In the genomic region with DNA sequence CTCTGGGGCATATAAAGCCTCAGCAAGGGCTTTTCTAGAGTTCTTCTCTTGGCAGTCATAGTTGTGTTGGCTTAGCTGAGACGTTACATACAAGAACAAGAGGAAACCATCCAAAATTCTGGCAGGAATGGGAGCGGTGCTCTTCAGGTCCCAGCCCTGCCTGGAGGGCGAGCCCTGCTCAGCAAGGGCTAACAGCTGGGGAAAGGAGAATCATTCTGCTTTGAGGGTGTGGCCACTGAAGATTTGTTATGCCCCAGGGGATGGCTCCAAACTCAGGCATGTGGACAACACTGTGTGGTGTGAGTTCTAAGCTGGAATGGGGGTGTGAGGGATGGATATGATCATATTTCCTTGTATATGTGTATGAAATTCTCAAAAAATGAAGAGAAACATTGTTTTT, we compare ENCODE assay signal across 25 mouse cellular contexts.
DNase-seq lines count a peak whose midpoint lies in the region; ATAC-seq lines count a peak whose summit lies in the region.
"Had no signal": no experiment of that assay in that cellular context is flagged by ENCODE, and none has a peak within 500 bp of the region (broad histone marks: within the 10 kb centered on the region; RNA-seq: fewer than 3 reads in every experiment).

No protein-coding gene starts in this region.

- H3K9ac ChIP-seq in embryonic facial prominence, embryonic 14.5 days (ENCODE audit: low read depth, low read length), result no peak overlapping the region
- no peak overlapping the region for H3K9ac ChIP-seq in forebrain, embryonic 14.5 days (ENCODE audit: low read length)
- H3K9ac ChIP-seq: embryonic facial prominence, embryonic 13.5 days; forebrain, embryonic 13.5 days had no signal

- 66% methylated on average over 3 of the region's 3 CpGs for WGBS in embryonic facial prominence, embryonic 14.5 days
- WGBS in embryonic facial prominence, embryonic 10.5 days, result 64% methylated on average over 3 of the region's 3 CpGs
- WGBS in hindbrain, embryonic 10.5 days, result 77% methylated on average over 3 of the region's 3 CpGs
- WGBS in forebrain, embryonic 14.5 days, result 79% methylated on average over 3 of the region's 3 CpGs

- H3K36me3 ChIP-seq in embryonic facial prominence, embryonic 14.5 days (ENCODE audit: control insufficient read depth, insufficient read depth, low read length), result no peaks in the 10 kb centered on the region
- H3K36me3 ChIP-seq in embryonic facial prominence, embryonic 10.5 days (replicated peaks), result no peaks in the 10 kb centered on the region
- no peaks in the 10 kb centered on the region for H3K36me3 ChIP-seq in hindbrain, embryonic 10.5 days
- no peaks in the 10 kb centered on the region for H3K36me3 ChIP-seq in forebrain, embryonic 14.5 days (ENCODE audit: control insufficient read depth, insufficient read depth, low read length)
- H3K36me3 ChIP-seq: embryonic facial prominence, embryonic 13.5 days; G1E; midbrain, embryonic 10.5 days had no signal

- H3K9me3 ChIP-seq in embryonic facial prominence, embryonic 14.5 days (ENCODE audit: control insufficient read depth, low read length), result no peaks in the 10 kb centered on the region
- H3K9me3 ChIP-seq in embryonic facial prominence, embryonic 10.5 days, result no peaks in the 10 kb centered on the region
- no peaks in the 10 kb centered on the region for H3K9me3 ChIP-seq in hindbrain, embryonic 10.5 days
- no peaks in the 10 kb centered on the region for H3K9me3 ChIP-seq in forebrain, embryonic 14.5 days (replicated peaks; ENCODE audit: control insufficient read depth, low read length)
- H3K9me3 ChIP-seq: embryonic facial prominence, embryonic 13.5 days; forebrain, embryonic 13.5 days; midbrain, embryonic 10.5 days had no signal

- intact Hi-C loops in heart, postnatal 25 days (cut with DNase I), result no loop called here
- intact Hi-C loops in gastrocnemius, postnatal 36 days (cut with DNase I), result no loop called here

- H3K27me3 ChIP-seq in embryonic facial prominence, embryonic 14.5 days (replicated peaks; ENCODE audit: control insufficient read depth, insufficient read depth, low read length), result no peaks in the 10 kb centered on the region
- H3K27me3 ChIP-seq in embryonic facial prominence, embryonic 10.5 days (replicated peaks; ENCODE audit: low read depth, poor library complexity, severe bottlenecking), result no peaks in the 10 kb centered on the region
- no peaks in the 10 kb centered on the region for H3K27me3 ChIP-seq in hindbrain, embryonic 10.5 days (ENCODE audit: insufficient read depth, poor library complexity, severe bottlenecking)
- H3K27me3 ChIP-seq in forebrain, embryonic 14.5 days (replicated peaks; ENCODE audit: control insufficient read depth, insufficient read depth, low read length), result no peaks in the 10 kb centered on the region
- H3K27me3 ChIP-seq: embryonic facial prominence, embryonic 13.5 days; forebrain, embryonic 13.5 days had no signal

- no peak overlapping the region for H3K27ac ChIP-seq in embryonic facial prominence, embryonic 14.5 days (replicated peaks; ENCODE audit: low read depth, low read length)
- H3K27ac ChIP-seq in embryonic facial prominence, embryonic 10.5 days (replicated peaks), result no peak overlapping the region
- no peak overlapping the region for H3K27ac ChIP-seq in hindbrain, embryonic 10.5 days
- H3K27ac ChIP-seq in forebrain, embryonic 14.5 days (ENCODE audit: low read depth, low read length), result no peak overlapping the region
- H3K27ac ChIP-seq: embryonic facial prominence, embryonic 13.5 days; forebrain, embryonic 13.5 days; kidney, postnatal 0 days; macrophage; midbrain, embryonic 10.5 days; stomach, postnatal 0 days had no signal

- no peak overlapping the region for H3K4me2 ChIP-seq in embryonic facial prominence, embryonic 14.5 days (ENCODE audit: low read depth, low read length)
- no peak overlapping the region for H3K4me2 ChIP-seq in forebrain, embryonic 14.5 days (ENCODE audit: low read length)
- H3K4me2 ChIP-seq: embryonic facial prominence, embryonic 13.5 days; forebrain, embryonic 13.5 days had no signal

- ATAC-seq in embryonic facial prominence, embryonic 14.5 days (ENCODE audit: low read depth), result no peak
- no peak for ATAC-seq in forebrain, embryonic 14.5 days
- ATAC-seq: activated CD4-positive, CD25-positive, alpha-beta regulatory T cell, adult 4 months; forebrain, embryonic 13.5 days; lung, postnatal 0 days; midbrain, embryonic 16.5 days; Patski had no signal

- peak; percentile 7 for DNase-seq in embryonic facial prominence, embryonic 14.5 days (ENCODE audit: low spot score)
- DNase-seq in embryonic facial prominence, embryonic 10.5 days (ENCODE audit: low spot score), result no peak
- DNase-seq in heart, postnatal 25 days (ENCODE audit: low spot score), result peak; percentile 3
- no peak for DNase-seq in heart, postnatal 4 days
- peak; percentile 10 for DNase-seq in R1 (ENCODE audit: low read depth, low spot score)
- peak; percentile 5 to 17 for DNase-seq in gastrocnemius, postnatal 36 days
- DNase-seq in hindbrain, embryonic 10.5 days (ENCODE audit: low spot score), result no peak
- no peak for DNase-seq in forebrain, embryonic 14.5 days (ENCODE audit: low spot score)
- DNase-seq: adrenal gland, postnatal 10 days; cerebellum, adult 18-20 months; cerebellum, postnatal 25 days; kidney, adult 11 months; left cerebral cortex, postnatal 4 days; thymus, adult 2 months had no signal

- H3K4me3 ChIP-seq in embryonic facial prominence, embryonic 14.5 days (ENCODE audit: low read depth, low read length), result no peak overlapping the region
- H3K4me3 ChIP-seq in embryonic facial prominence, embryonic 10.5 days, result no peak overlapping the region
- H3K4me3 ChIP-seq in hindbrain, embryonic 10.5 days, result no peak overlapping the region
- no peak overlapping the region for H3K4me3 ChIP-seq in forebrain, embryonic 14.5 days (ENCODE audit: low read depth, low read length)
- H3K4me3 ChIP-seq: embryonic facial prominence, embryonic 13.5 days; forebrain, embryonic 13.5 days; midbrain, embryonic 10.5 days had no signal

- H3K4me1 ChIP-seq in embryonic facial prominence, embryonic 14.5 days (ENCODE audit: control insufficient read depth, insufficient read depth, low read length), result no peaks in the 10 kb centered on the region; the same call in 1 of the 2 replicates
- peaks cover 6% of the 10 kb centered on the region for H3K4me1 ChIP-seq in embryonic facial prominence, embryonic 10.5 days
- H3K4me1 ChIP-seq in hindbrain, embryonic 10.5 days (replicated peaks), result no peaks in the 10 kb centered on the region
- no peaks in the 10 kb centered on the region for H3K4me1 ChIP-seq in forebrain, embryonic 14.5 days (ENCODE audit: control insufficient read depth, insufficient read depth, low read length)
- H3K4me1 ChIP-seq: forebrain, embryonic 13.5 days; midbrain, embryonic 10.5 days had no signal

Comparison
In these comparisons a context has a peak if more than half of its experiments do, and no peak if none do; other contexts are left out.
1. DNase-seq: peak in embryonic facial prominence, embryonic 14.5 days (single experiment), heart, postnatal 25 days (single experiment), R1 (single experiment) and gastrocnemius, postnatal 36 days (2 of 2); none in embryonic facial prominence, embryonic 10.5 days (single experiment), heart, postnatal 4 days (single experiment), hindbrain, embryonic 10.5 days (single experiment) and forebrain, embryonic 14.5 days (single experiment).